Mouse (Mus musculus): ENCODE results near the gene Ltb4r2. TPM values are rescaled to one million over a fixed set of nuclear protein-coding genes. Genes with fewer than 3 reads are reported as not detected.

Gene Ltb4r2
- polyA plus RNA-seq, 1 experiment from 2014 or later, result 0.16 TPM

DNA sequence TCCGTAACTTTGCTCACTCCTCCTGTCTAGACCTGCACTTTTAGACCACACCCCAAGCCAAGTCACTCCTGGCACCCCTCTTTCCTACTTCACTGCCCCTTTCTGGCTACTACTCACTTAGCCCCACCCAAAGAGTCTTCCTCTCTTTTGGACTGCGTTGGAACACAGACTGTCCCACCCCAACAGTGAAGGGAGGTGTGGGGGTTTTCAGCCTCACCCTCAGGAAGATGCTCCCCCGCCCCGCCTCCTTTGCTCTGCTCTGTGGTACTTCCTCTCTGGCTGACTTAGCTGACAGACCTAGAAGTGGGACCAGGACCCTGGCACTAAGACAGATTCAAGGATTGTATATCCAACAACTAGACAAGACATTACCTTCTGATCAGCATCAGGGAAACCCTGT lies 4.5 kb downstream of the Ltb4r2 start, which contains the start of gene Ltb4r1:
Gene Ltb4r1 (plus strand): TSS at position 267 of the 400 bp plus-strand sequence.
- H3K27ac ChIP-seq (ENCODE audit: low read depth, low read length), result no peak within 1 kb of the TSS
- no peak within 1 kb of the TSS for H3K4me3 ChIP-seq (ENCODE audit: low read depth, low read length)
- no peaks in the 10 kb centered on the region for H3K9me3 ChIP-seq (replicated peaks; ENCODE audit: control insufficient read depth, low read length)
- H3K4me2 ChIP-seq, result no peak within 1 kb of the TSS
- H3K27me3 ChIP-seq (ENCODE audit: control insufficient read depth, insufficient read depth, low read length), result peaks cover 38% of the 10 kb centered on the region
- WGBS (ENCODE audit: insufficient replicate concordance), result 72% methylated on average over 4 of the region's 4 CpGs
- no peaks in the 10 kb centered on the region for H3K36me3 ChIP-seq (ENCODE audit: control insufficient read depth, insufficient read depth, low read length)
- no peak within 1 kb of the TSS for H3K9ac ChIP-seq (ENCODE audit: low read depth, low read length)
- ATAC-seq (replicated peaks; ENCODE audit: insufficient number of reproducible peaks, low FRiP score, low TSS enrichment), result no peak
- peaks cover 11% of the 10 kb centered on the region for H3K4me1 ChIP-seq (ENCODE audit: control insufficient read depth, insufficient read depth, low read length)

DNA sequence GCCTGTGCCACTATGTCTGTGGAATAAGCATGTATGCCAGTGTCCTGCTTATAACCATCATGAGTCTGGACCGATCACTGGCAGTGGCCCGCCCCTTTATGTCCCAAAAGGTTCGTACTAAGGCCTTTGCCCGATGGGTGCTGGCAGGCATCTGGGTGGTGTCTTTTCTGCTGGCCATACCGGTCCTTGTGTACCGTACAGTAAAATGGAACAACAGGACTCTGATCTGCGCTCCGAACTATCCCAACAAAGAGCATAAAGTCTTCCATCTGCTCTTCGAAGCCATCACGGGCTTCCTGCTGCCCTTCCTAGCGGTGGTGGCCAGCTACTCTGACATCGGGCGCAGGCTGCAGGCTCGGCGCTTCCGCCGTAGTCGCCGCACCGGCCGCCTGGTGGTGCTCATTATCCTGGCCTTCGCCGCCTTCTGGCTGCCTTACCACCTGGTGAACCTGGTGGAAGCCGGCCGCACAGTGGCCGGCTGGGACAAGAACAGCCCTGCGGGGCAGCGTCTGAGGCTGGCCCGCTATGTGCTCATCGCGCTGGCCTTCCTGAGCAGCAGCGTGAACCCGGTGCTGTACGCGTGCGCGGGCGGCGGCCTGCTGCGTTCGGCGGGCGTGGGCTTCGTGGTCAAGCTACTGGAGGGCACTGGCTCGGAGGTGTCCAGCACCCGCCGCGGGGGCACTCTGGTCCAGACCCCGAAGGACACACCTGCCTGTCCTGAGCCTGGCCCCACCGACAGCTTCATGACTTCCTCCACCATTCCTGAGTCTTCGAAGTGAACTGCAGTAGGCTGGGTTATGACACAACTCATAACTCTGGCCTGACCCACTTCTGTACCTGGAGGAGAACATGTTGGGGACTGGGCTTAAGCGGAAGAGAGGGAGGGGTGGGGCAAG lies 6.5 kb downstream of the Ltb4r2 start:
- Histone ChIP-seq H3K36me3 (ENCODE audit: control insufficient read depth, insufficient read depth, low read length) (no peaks in the 10 kb centered on the region), H3K9me3 (replicated peaks; ENCODE audit: control insufficient read depth, low read length) (no peaks in the 10 kb centered on the region), H3K9ac (ENCODE audit: low read depth, low read length) (peak overlapping the region; percentile 61; the same call in 1 of the 2 replicates), H3K4me2 (peak overlapping the region; percentile 60), H3K4me3 (ENCODE audit: low read depth, low read length) (peak overlapping the region; percentile 27), H3K27me3 (ENCODE audit: control insufficient read depth, insufficient read depth, low read length) (peaks cover 29% of the 10 kb centered on the region), H3K4me1 (ENCODE audit: control insufficient read depth, insufficient read depth, low read length) (peaks cover 11% of the 10 kb centered on the region), H3K27ac (ENCODE audit: low read depth, low read length) (no peak overlapping the region)
- 11% methylated on average over 52 of the region's 52 CpGs for WGBS (ENCODE audit: insufficient replicate concordance)
- ATAC-seq (replicated peaks; ENCODE audit: insufficient number of reproducible peaks, low FRiP score, low TSS enrichment), result peak; percentile 36; the same call in 1 of the 2 replicates

- H3K4me2 ChIP-seq, result no peak overlapping the region
- H3K27me3 ChIP-seq (ENCODE audit: control insufficient read depth, insufficient read depth, low read length), result peaks cover 29% of the 10 kb centered on the region
- H3K4me3 ChIP-seq (ENCODE audit: low read depth, low read length), result no peak overlapping the region
- no peaks in the 10 kb centered on the region for H3K36me3 ChIP-seq (ENCODE audit: control insufficient read depth, insufficient read depth, low read length)
- H3K9ac ChIP-seq (ENCODE audit: low read depth, low read length), result no peak overlapping the region
- no peak overlapping the region for H3K27ac ChIP-seq (ENCODE audit: low read depth, low read length)
- peaks cover 4% of the 10 kb centered on the region for H3K4me1 ChIP-seq (ENCODE audit: control insufficient read depth, insufficient read depth, low read length)
- no peak for ATAC-seq (replicated peaks; ENCODE audit: insufficient number of reproducible peaks, low FRiP score, low TSS enrichment)
- H3K9me3 ChIP-seq (replicated peaks; ENCODE audit: control insufficient read depth, low read length), result no peaks in the 10 kb centered on the region
- 74% methylated on average over 6 of the region's 6 CpGs for WGBS (ENCODE audit: insufficient replicate concordance)
These were observed 7.3 kb downstream of the Ltb4r2 start for GRCm38 (mm10) chr14:55768555-55768954.

DNA sequence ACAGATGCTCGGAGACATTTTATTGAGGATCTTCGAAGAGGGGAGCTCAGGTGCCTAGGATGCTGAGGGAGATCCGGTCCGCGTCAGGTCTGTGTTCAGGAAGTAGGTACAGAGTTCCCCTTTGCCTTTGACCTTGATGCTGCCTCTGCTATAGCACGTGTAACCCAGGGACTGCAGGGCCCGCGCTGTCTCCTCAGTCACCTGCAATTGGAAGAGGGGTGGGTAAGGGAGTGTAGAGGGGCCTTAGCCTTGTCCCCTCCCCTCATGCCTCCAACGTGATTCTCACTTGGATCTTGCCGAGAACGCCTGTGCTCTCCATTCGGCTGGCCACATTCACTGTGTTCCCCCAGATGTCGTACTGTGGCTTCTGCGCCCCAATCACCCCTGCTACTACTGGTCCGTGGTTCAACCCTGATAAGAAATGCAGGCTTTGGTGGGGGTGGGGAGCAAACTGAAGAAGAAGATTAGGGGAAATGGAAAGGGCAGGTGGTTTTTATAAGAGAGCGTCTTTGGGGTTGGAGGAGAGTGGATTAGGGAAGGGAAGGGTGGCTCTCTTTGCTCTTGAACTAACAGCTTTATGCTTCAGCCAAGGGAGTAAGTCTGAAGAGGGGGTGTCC lies 8.0 kb downstream of the Ltb4r2 start:
- Histone ChIP-seq H3K27me3 (ENCODE audit: control insufficient read depth, insufficient read depth, low read length) (peaks cover 29% of the 10 kb centered on the region), H3K4me2 (no peak overlapping the region)
- WGBS (ENCODE audit: insufficient replicate concordance), result 60% methylated on average over 16 of the region's 16 CpGs

GRCm38 (mm10) chr14:55776711-55777110 lies 15.5 kb downstream of the Ltb4r2 start:
- no peak for ATAC-seq (replicated peaks; ENCODE audit: insufficient number of reproducible peaks, low FRiP score, low TSS enrichment)
- peaks cover 8% of the 10 kb centered on the region for H3K27me3 ChIP-seq (ENCODE audit: control insufficient read depth, insufficient read depth, low read length)
- H3K4me2 ChIP-seq, result no peak overlapping the region; the same call in 1 of the 2 replicates
- H3K36me3 ChIP-seq (ENCODE audit: control insufficient read depth, insufficient read depth, low read length), result no peaks in the 10 kb centered on the region
- WGBS (ENCODE audit: insufficient replicate concordance), result 55% methylated on average over 7 of the region's 7 CpGs
- no peak overlapping the region for H3K9ac ChIP-seq (ENCODE audit: low read depth, low read length)
- H3K4me1 ChIP-seq (ENCODE audit: control insufficient read depth, insufficient read depth, low read length), result peaks cover 18% of the 10 kb centered on the region
- H3K9me3 ChIP-seq (replicated peaks; ENCODE audit: control insufficient read depth, low read length), result no peaks in the 10 kb centered on the region
- no peak overlapping the region for H3K4me3 ChIP-seq (ENCODE audit: low read depth, low read length)
- no peak overlapping the region for H3K27ac ChIP-seq (ENCODE audit: low read depth, low read length)

More for the DNA sequence above, 8.0 kb downstream of the Ltb4r2 start:
- Histone ChIP-seq H3K4me3 (ENCODE audit: low read depth, low read length) (no peak overlapping the region), H3K36me3 (ENCODE audit: control insufficient read depth, insufficient read depth, low read length) (no peaks in the 10 kb centered on the region), H3K9me3 (replicated peaks; ENCODE audit: control insufficient read depth, low read length) (no peaks in the 10 kb centered on the region), H3K9ac (ENCODE audit: low read depth, low read length) (no peak overlapping the region), H3K27ac (ENCODE audit: low read depth, low read length) (no peak overlapping the region), H3K4me1 (ENCODE audit: control insufficient read depth, insufficient read depth, low read length) (peaks cover 4% of the 10 kb centered on the region)
- ATAC-seq (replicated peaks; ENCODE audit: insufficient number of reproducible peaks, low FRiP score, low TSS enrichment), result no peak

DNA sequence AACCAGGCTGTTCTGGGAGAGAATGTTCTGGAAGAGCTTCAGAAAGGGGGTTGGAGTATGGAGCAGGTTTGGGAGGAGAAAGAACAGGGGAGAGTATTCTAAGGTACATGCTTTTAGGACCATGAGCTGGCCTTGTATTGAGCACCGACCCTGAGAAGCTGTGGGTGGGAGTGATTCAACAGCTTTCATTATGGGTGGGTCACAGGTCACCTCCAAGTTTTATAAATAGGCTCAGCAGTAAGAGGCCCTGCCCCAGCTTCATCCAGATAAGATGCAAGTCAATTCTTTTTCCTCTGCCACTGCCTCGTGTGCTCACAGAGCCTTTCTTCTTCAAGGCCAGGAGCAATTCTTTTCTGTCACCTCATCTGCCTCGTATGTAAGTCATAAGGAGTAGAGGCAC lies 15.9 kb downstream of the Ltb4r2 start:
- Histone ChIP-seq H3K4me2 (no peak overlapping the region), H3K4me3 (ENCODE audit: low read depth, low read length) (no peak overlapping the region), H3K36me3 (ENCODE audit: control insufficient read depth, insufficient read depth, low read length) (no peaks in the 10 kb centered on the region), H3K9me3 (replicated peaks; ENCODE audit: control insufficient read depth, low read length) (no peaks in the 10 kb centered on the region), H3K27ac (ENCODE audit: low read depth, low read length) (no peak overlapping the region), H3K4me1 (ENCODE audit: control insufficient read depth, insufficient read depth, low read length) (peaks cover 18% of the 10 kb centered on the region), H3K9ac (ENCODE audit: low read depth, low read length) (no peak overlapping the region), H3K27me3 (ENCODE audit: control insufficient read depth, insufficient read depth, low read length) (peaks cover 9% of the 10 kb centered on the region)
- no peak for ATAC-seq (replicated peaks; ENCODE audit: insufficient number of reproducible peaks, low FRiP score, low TSS enrichment)
- WGBS (ENCODE audit: insufficient replicate concordance), result 24% methylated on average over 3 of the region's 3 CpGs

GRCm38 (mm10) chr14:55777806-55778205 lies 16.6 kb downstream of the Ltb4r2 start:
- no peak overlapping the region for H3K27ac ChIP-seq (ENCODE audit: low read depth, low read length)

DNA sequence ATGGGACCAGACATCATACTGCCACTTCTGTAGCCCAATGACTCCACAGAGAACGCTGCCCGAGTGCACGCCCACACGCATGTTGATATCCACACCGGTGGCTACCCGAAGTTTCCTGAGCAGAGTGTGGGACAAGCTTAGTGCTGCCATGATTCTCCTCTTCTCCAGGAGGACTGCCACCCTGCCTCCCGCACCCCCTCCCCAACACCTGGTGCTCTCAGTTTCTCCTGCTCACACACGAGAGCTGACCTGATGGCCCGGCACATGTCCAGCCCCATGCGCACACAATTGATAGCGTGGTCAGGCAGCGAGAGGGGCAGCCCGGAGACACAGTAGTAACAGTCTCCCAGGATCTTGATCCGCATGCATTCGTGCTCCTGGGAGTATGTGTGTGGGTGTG lies 17.5 kb downstream of the Ltb4r2 start:
- no peak overlapping the region for H3K4me2 ChIP-seq
- H3K9me3 ChIP-seq (replicated peaks; ENCODE audit: control insufficient read depth, low read length), result no peaks in the 10 kb centered on the region
- no peak overlapping the region for H3K27ac ChIP-seq (ENCODE audit: low read depth, low read length)
- no peak overlapping the region for H3K9ac ChIP-seq (ENCODE audit: low read depth, low read length)
- no peak for ATAC-seq (replicated peaks; ENCODE audit: insufficient number of reproducible peaks, low FRiP score, low TSS enrichment)
- H3K4me1 ChIP-seq (ENCODE audit: control insufficient read depth, insufficient read depth, low read length), result peaks cover 18% of the 10 kb centered on the region
- H3K36me3 ChIP-seq (ENCODE audit: control insufficient read depth, insufficient read depth, low read length), result no peaks in the 10 kb centered on the region
- WGBS (ENCODE audit: insufficient replicate concordance), result 88% methylated on average over 15 of the region's 15 CpGs
- H3K27me3 ChIP-seq (ENCODE audit: control insufficient read depth, insufficient read depth, low read length), result peaks cover 17% of the 10 kb centered on the region
- H3K4me3 ChIP-seq (ENCODE audit: low read depth, low read length), result no peak overlapping the region

More at GRCm38 (mm10) chr14:55777806-55778205, 16.6 kb downstream of the Ltb4r2 start:
- H3K4me1 ChIP-seq (ENCODE audit: control insufficient read depth, insufficient read depth, low read length), result peaks cover 18% of the 10 kb centered on the region
- H3K36me3 ChIP-seq (ENCODE audit: control insufficient read depth, insufficient read depth, low read length), result no peaks in the 10 kb centered on the region
- ATAC-seq (replicated peaks; ENCODE audit: insufficient number of reproducible peaks, low FRiP score, low TSS enrichment), result no peak
- H3K27me3 ChIP-seq (ENCODE audit: control insufficient read depth, insufficient read depth, low read length), result peaks cover 13% of the 10 kb centered on the region
- H3K4me2 ChIP-seq, result no peak overlapping the region
- H3K9me3 ChIP-seq (replicated peaks; ENCODE audit: control insufficient read depth, low read length), result no peaks in the 10 kb centered on the region
- no peak overlapping the region for H3K4me3 ChIP-seq (ENCODE audit: low read depth, low read length)
- no peak overlapping the region for H3K9ac ChIP-seq (ENCODE audit: low read depth, low read length)
- WGBS (ENCODE audit: insufficient replicate concordance), result 76% methylated on average over 11 of the region's 11 CpGs
